Mouse (Mus musculus) kidney, adult 2 months (tissue): ENCODE results near the gene Tmem213.

Experiments
- CTCF ChIP-seq: fragments of 200-500 bp; conservative IDR thresholded peaks from 2 replicates; pipeline ENCODE4 v1.5.1; 2011; ENCODE audit warnings: low read depth, mild to moderate bottlenecking, control low read depth, low read length, moderate library complexity, mixed read lengths; ENCODE audit not compliant: insufficient read depth, insufficient read length
- POLR2A ChIP-seq: fragments of 200-500 bp; IDR thresholded peaks from one replicate; pipeline ENCODE4 v1.6.1; 2011; ENCODE audit warnings: low read depth, low read length, control low read depth

- TF ChIP-seq CTCF (no peak; the same call in 1 of the 2 replicates), POLR2A (no peak)
Measured at GRCm38 (mm10) chr6:38129883-38130282, 20.8 kb downstream of the Tmem213 start.
